Mouse (Mus musculus): ENCODE data around the gene Fam173b.

Gene Fam173b

DNA sequence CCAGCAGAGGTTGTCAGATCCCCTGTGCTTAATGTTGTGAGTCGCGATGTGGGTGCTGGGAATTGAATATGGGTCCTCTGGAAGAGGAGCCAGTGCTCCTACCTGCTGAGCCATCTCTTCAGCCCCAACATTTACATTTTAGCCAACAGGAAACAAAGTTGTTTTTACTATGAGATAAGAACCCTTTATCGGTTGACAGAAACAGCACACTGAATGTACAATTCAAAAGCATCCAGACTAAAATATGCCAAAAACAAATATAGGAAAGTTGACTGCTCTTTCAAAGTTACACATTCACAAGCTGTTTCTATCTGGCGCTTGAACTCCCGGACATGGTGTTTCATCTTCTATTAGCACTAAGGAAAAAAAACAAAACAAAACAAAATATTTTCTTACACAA lies 15.6 kb upstream of the Fam173b start:
- in situ Hi-C loops (cut with MboI; ENCODE audit: unreplicated experiment in 2 of 2), result loop anchor here (5.0 to 25.0 kb wide), 6 partner anchors 69 to 974 kb away; partner anchors contain the start of gene Ropn1l (in 1 of the 2)

DNA sequence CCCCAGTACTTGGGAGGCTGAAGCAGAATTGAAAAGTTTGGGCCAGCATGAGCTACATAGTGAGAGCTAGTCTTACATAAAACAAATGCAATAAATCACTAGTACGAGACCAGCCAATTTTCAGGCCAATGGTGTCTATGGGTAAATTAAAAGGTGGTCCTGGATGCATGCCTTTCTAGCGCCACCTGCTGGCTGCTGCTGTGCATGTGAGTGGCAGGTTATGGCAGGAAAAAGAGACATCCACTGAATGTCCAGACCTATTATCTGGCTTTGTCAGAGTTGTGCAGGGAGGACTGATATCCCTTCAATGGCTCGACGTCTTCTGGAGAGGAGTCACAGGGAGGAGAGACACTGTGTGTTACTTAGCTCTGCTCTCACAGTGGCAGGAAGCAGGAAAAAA lies 15.1 kb upstream of the Fam173b start:
- in situ Hi-C loops (cut with MboI; ENCODE audit: unreplicated experiment in 2 of 2), result loop anchor here (5.0 to 25.0 kb wide), 6 partner anchors 69 to 974 kb away; partner anchors contain the start of gene Ropn1l (in 1 of the 2)

DNA sequence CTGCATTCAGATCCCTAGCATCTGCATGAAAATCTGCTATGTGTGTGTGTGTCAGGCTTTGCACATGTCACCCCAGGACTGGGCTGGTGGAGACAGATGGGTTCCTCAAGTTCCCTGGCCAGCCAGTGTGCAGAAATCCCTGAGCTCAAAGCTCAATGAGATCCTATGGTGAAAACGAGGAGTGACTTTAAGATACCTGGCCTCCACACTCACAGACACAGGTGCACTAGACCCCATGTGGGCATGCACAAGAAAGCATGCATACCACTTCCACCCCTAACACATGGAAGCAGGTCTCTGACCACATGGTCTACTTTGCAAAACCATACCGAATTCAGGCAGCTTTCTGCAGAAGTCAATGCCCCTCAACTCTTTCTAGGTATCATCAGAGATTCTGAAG lies 13.9 kb upstream of the Fam173b start:
- in situ Hi-C loops (cut with MboI; ENCODE audit: unreplicated experiment in 2 of 2), result loop anchor here (5.0 to 25.0 kb wide), 6 partner anchors 70 to 975 kb away; partner anchors contain the start of gene Ropn1l (in 1 of the 2)

DNA sequence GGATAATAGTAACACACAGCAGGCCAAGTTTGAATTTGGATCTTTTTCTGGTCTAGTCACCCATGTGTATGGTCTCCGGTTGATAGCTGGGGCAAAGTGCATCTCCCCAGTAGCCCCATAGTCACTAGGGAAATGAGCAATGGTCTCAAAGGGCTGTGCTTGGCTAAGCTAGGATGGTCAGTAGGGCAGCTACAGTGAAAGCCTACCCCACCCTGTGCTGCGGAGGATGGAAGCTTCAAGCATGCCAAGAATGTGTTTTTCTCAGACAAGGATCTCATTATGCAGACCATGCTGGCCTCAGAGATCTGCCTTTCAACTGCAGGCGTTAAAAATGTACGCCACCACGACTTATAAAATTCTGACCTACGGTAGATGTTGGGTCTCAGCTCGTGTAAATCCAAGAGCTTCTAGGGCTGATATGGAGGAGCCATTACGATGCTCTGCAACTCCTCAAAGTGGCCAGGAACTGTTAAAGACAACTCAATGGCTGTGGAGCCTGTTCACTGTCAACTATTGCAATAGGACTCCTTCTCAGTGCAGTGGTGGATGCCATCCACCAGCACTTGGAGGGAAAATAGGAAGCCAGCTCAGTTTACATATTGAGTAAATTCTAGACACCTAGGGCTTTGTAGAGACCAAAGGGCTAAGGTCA lies 12.5 kb upstream of the Fam173b start:
- in situ Hi-C loops (cut with MboI; ENCODE audit: unreplicated experiment in 2 of 2), result loop anchor here (5.0 to 25.0 kb wide), 6 partner anchors 72 to 977 kb away; partner anchors contain the start of gene Ropn1l (in 1 of the 2)

DNA sequence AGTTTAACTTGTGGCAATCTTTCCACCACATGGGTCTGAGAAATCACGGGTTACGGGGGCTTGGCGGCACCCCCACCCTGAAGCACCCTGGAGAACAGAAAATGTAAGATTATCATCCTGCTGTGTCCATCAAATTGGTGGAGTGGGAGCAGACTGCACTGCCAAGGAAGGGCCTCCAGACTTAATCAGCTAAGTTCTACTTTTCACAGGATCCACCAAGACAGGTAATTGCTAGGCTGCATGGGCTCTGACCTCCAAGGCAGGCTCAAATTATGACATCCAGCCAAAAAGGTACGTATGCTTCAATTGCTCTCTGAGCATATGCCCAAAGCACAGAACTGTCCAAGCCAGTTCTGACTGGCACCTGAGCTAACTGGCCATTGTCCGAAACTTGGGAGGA lies 11.5 kb upstream of the Fam173b start:
- in situ Hi-C loops (cut with MboI; ENCODE audit: unreplicated experiment in 2 of 2), result loop anchor here (10.0 to 25.0 kb wide), 2 partner anchors 55 to 978 kb away; partner anchors contain the start of gene March6 (in 1 of the 2)

DNA sequence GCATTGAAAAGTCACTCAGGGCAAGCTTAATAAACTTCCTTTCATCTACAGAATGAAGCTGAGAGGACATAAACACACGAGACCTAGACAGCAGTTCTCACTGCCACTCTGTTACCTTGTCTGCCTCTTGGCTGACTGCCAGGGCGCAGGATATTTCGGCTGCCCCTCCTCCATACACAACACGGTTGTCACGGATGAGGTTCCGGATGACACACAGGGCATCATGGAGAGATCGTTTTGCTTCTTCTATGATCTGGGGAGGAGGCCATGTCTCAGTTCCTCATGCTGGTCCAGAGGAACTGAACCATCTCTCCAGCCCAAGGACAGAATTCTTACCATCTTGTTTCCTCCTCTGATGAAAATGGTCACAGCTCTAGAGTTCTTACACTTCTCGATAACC lies 9.1 kb upstream of the Fam173b start:
- in situ Hi-C loops (cut with MboI; ENCODE audit: unreplicated experiment in 2 of 2), result loop anchor here (10.0 to 25.0 kb wide), 2 partner anchors 58 to 980 kb away; partner anchors contain the start of gene March6 (in 1 of the 2)

DNA sequence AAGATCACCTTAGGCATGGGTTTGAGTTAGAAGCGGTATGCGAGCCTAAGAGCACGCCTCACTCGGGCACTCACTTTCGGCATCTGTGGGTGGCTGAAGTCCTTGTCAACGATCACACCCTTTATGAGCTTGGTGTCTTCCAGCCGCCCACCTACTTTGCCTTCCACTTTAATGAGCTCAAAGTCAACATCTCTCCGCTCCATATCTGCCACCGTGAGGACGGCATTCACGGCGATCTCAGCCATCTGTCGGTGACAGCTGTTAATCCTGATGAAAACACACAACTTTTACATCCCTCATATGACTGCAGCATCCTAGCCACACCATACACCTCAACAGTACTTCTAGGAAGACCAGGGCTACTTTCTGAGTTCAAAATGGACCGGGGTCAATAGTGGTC lies 7.4 kb upstream of the Fam173b start:
- in situ Hi-C loops (cut with MboI; ENCODE audit: unreplicated experiment in 2 of 2), result loop anchor here (10.0 to 25.0 kb wide), 2 partner anchors 59 to 982 kb away; partner anchors contain the start of gene March6 (in 1 of the 2)

DNA sequence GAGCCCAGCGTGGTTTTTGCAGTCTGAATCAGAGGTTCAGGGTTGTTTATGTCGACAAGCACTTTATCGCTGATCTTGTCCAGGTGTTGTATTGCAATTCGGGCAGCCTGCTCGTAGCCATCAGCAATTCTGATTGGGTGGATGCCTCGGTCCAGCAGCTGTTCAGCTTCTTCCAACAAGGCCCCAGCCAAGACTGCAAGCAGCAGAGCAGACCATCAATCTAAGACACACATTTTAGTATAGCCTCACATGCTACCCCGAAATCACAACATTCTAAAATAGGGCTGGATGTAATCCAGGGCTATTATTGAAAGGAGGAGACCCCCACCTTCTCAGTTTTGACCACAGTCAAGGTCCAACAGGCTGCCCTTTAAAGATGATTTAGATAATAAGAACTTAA lies 6.0 kb upstream of the Fam173b start:
- in situ Hi-C loops (cut with MboI; ENCODE audit: unreplicated experiment in 2 of 2), result loop anchor here (10.0 to 25.0 kb wide), 2 partner anchors 61 to 983 kb away; partner anchors contain the start of gene March6 (in 1 of the 2)

DNA sequence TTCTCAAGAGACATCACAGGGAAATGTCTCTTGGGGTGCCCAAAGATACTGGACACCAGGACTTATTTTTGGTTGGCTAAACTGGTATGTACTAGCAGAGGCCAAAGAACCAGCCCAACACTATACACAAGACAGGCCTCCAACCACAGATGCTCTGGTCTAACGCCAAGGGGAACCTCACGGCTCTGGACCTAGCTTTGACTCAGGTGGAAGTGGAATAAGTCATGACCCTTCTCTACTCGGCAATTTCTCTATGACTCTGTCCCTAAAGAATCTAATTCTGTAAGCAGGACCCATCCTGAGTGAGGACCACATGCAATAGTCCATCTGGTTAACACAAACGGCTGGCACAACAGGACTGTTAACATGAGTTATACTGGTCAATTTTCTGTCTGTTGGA lies 1.8 kb upstream of the Fam173b start:
- in situ Hi-C loops (cut with MboI; ENCODE audit: unreplicated experiment in 2 of 2), result loop anchor here (10.0 to 25.0 kb wide), 7 partner anchors 65 to 1137 kb away; partner anchors contain the start of gene March6 (in 1 of the 2)

DNA sequence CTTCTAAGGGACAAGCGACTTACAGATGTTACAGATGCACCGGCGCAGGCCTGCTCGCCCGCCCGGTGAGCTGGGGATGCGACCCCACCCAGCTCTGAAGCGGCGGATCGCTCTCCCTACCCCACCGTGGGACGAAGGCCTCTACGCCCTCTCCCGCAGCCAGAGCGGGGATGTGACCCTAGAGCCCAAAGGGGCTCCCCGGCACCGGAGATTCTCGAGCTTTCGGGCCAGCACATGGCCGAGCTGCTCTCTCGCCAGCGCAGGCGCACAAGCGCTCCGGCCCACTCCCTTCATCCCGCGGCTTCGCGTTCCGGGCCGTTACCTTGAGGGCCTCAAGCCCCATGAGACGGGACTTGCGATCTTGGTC lies 390 bp upstream of the Fam173b start:
- in situ Hi-C loops (cut with MboI; ENCODE audit: unreplicated experiment in 2 of 2), result loop anchor here (10.0 to 25.0 kb wide), 5 partner anchors 634 to 1136 kb away; no protein-coding TSS in a partner anchor

DNA sequence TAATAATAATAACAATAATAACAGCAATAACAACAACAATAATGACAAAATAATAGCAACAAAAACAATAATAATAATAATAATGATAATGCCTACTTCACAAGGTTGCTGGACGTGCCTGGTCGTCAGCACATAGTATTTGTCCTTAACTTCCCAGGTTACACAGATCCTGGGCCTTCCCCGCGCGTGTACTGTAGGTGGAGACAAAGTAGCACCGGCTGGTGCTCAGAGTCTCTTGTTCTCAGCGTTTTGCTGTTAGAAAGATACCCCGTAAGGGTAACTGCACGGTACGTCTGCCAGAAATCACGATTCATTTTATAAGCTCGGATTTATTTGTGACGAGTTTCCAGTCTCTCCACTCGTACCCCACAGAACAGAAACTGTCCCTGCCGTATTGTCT lies 774 bp downstream of the Fam173b start:
- in situ Hi-C loops (cut with MboI; ENCODE audit: unreplicated experiment in 2 of 2), result loop anchor here (10.0 to 25.0 kb wide), 5 partner anchors 632 to 1135 kb away; no protein-coding TSS in a partner anchor

DNA sequence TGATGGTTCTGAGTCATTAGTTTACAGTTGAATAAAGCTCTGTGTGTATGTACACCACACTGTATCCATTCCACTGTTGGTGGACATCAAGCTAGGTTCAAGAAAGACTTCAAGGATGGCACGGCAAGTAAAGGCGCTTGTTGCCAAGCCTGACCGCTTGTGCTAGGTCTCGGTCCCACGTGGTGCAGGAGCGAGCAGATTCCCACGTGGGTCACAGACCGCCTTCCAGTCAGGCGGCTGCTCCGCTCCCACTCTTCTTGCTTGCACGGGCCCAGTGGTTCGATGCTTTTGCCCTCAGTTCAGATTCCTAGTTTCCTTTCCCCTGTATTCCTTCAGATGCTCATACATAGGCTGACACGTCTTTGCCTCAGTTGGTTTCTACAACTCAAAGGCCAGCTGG lies 1.5 kb downstream of the Fam173b start:
- in situ Hi-C loops (cut with MboI; ENCODE audit: unreplicated experiment in 2 of 2), result loop anchor here (10.0 to 25.0 kb wide), 5 partner anchors 632 to 1134 kb away; no protein-coding TSS in a partner anchor

DNA sequence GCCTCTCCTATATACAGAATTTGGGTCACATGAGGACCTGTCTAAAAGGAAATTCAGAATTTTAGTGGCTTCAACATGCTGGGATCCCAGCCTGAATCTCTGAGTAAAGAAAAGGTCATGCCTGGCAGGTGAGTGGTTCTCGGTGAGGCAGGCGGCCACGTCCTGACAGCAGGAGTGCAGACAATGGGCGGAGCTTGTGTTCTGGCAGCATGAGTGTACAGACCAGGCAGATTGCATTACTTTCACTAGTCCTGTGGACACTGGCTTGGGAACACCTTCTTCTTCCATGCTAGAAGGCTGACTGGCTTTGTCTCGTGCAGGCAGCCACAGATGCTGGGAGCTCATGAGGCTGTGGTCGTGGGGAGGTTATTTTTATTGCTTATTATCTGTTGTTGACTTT lies 5.2 kb downstream of the Fam173b start:
- in situ Hi-C loops (cut with MboI; ENCODE audit: unreplicated experiment in 2 of 2), result loop anchor here (10.0 to 25.0 kb wide), 5 partner anchors 628 to 1130 kb away; no protein-coding TSS in a partner anchor

DNA sequence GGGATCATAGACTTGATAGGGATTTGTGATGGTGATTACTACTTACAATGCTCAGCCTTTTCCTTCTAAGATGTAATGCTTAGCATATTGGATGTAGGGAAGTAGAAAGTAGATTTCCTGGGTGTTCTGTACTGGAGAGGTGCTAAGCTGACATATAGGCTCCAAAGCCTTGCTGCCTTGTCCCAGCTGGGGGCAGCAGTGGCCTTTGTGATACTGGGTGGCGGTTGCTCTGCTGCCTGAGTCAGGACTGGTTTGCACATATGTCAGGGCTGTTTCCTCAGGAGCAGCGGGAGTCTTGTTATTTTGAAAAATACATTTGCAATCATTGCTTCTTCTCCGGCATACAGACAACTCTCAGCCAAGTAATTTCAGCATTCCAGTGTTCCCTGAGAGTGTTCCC lies 9.4 kb downstream of the Fam173b start:
- in situ Hi-C loops (cut with MboI; ENCODE audit: unreplicated experiment in 2 of 2), result loop anchor here (10.0 to 25.0 kb wide), 7 partner anchors 394 to 1126 kb away; partner anchors contain the start of gene Sema5a (in 1 of the 2)

DNA sequence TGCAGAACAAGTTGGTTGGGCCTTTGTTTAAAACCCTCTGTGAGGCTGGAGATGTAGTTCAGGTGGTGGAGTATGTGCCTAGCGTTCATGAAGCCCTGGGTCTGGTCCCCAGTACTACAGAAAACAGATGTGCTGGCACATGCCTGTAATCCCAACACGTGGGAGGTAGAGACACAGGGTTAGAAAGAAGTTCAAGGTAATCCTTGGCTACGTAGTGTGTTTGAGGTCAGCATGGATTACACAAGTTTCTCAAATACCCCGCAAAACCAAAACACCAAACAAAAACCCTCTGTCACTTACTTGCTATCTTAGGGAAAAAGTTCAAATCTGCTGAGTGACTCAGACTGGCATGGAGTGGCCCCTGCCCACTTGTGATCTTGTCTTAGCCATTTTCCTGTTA lies 10.3 kb downstream of the Fam173b start:
- in situ Hi-C loops (cut with MboI; ENCODE audit: unreplicated experiment in 2 of 2), result loop anchor here (10.0 to 25.0 kb wide), 7 partner anchors 393 to 1125 kb away; partner anchors contain the start of gene Sema5a (in 1 of the 2)

DNA sequence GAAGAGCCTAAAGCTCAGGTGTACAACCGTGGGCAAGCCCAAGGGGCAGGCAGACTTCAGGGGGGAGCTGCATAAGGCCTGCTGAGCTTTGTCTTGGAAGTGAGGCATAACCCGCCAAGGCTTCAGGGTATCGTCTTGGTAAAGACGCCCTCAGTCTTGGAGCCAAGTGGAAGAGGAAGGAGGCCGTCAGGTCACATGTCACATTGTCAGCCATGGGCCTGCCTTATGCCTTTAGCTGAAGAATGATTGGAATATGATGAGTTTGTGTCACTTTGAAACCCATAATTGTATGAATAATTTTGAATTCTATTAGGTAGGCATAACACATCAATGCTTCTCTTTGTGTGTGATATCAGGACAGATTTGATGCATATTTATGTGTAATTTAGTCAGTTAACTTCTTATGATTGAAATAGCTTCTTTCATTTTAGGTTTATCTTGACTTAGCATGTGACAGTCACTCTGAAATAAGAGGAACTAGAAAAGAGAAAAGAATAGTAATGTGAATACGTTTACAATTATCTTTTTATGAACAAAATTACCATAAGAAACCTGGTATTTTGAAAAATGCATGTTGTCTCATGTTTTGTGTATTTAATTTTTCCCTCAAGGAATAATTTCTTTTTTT lies 12.3 kb downstream of the Fam173b start:
- in situ Hi-C loops (cut with MboI; ENCODE audit: unreplicated experiment in 2 of 2), result loop anchor here (10.0 to 25.0 kb wide), 7 partner anchors 391 to 1123 kb away; partner anchors contain the start of gene Sema5a (in 1 of the 2)

DNA sequence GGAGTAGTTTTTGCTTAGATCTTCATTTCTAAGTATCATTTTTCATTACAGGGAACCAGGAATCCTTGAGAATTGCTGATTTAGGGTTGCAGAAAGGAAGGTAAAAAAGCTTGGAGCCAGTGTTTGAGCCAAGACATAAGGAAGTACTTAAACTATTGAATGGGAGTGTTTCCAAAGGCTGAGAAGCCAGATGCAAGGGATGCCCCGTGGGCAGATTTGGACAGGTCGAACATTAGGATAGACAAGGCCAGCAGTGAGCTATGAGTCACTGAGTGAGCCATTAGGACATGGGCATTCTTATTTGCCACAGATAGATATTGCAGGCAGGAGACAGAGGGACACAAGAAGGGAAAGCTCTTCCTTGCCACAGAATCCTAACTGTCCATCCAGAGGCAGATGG lies 13.0 kb downstream of the Fam173b start:
- in situ Hi-C loops (cut with MboI; ENCODE audit: unreplicated experiment in 2 of 2), result loop anchor here (10.0 to 25.0 kb wide), 7 partner anchors 390 to 1123 kb away; partner anchors contain the start of gene Sema5a (in 1 of the 2)

DNA sequence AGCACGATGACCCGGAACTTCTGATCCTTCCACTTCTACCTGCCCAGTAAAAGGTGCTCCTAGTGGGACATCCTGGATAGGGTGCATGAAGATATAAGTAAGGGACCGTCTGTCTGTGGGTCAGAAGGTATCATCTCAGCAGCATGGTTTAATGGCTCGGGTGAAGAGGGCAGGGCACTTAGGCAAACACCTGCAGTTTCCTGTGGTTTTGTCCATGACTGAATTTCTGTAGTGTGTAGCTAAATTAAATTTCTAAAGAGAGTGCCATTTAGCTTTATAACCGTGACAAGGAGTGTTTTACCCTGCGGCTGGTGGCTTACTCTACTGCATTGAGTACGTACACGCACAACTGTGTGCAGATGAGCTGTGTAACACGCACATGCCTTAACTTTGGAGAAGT lies 15.6 kb downstream of the Fam173b start:
- in situ Hi-C loops (cut with MboI; ENCODE audit: unreplicated experiment in 2 of 2), result loop anchor here (10.0 to 25.0 kb wide), 7 partner anchors 388 to 1120 kb away; partner anchors contain the start of gene Sema5a (in 1 of the 2)

DNA sequence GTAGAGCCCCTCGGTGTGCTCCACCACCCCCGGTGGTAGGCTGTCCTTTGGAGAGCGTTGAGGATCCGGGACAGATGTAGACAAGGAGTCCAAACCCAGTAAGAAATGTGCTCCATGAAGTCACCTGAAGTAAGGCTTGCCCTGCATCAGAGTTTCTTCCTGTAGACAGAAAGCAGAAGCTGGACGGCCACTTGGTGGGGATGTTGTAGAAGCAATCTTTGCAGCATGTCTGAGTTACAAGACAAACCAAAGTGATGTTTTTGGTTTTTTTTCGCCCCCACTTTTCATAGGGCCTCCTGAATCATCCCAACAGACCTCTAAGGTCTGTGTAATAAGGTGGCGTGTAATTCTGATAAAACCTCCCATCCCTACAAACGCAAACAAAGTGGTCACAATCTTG lies 17.9 kb downstream of the Fam173b start:
- in situ Hi-C loops (cut with MboI; ENCODE audit: unreplicated experiment in 2 of 2), result loop anchor here (10.0 to 25.0 kb wide), 7 partner anchors 385 to 1118 kb away; partner anchors contain the start of gene Sema5a (in 1 of the 2)

DNA sequence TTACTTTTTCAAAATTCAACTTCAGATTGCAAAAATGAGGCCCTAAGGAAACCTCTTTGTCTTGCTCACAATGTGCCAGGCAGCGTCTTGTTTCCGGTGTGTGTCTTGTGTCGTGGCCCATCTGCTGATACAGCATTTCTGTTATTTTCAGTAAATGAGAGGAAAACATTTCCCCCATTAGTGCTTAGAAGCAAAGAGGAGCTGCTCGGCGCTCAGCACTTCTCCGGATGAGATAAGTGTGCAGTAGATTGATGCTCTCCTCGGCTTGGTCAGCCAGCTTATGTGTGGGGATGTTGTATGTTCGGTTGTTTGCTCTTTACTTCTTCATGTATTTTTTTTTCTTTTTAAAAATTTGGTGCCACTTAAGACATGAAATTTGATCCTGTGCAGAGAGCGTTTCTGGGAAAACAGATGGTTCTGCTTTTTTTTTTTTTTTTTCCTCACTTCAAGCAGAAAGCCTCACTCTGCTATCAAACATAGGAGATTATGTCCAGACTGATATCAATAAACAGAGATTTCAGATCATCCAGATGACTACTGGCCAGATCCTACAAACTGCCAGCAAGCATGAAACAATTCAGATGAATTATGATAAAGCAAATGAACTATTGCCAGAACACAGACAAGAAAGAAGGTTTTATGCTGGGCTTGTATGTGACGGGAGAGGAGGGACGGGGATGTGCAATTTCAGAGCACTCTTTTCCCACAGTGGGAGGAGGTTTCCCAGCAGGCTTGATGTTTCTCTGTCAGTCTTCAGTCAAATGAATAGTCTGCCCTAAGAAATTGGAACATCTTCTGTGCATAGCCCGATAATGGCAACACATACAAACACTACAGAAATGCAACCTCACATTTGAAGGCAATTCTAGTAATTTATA lies 25.9 kb downstream of the Fam173b start:
- in situ Hi-C loops (cut with MboI; ENCODE audit: unreplicated experiment in 2 of 2), result no loop called here
